Mouse (Mus musculus) midbrain, embryonic 14.5 days (tissue): ENCODE results near the gene Atp5g3. TPM values are rescaled to one million over a fixed set of nuclear protein-coding genes. Genes with fewer than 3 reads are reported as not detected.
A peak's percentile ranks its signal among the peaks of the same experiment; 100 is the strongest.

ENCODE experiments used
- ATAC-seq: fragments of 200-750 bp; cut with Nextera tagmentation; 2 replicates; pipeline ENCODE4 v1.8.0; 2017; ENCODE audit warnings: moderate number of reproducible peaks, moderate library complexity; ENCODE audit not compliant: low FRiP score, low TSS enrichment
- DNase-seq: peaks from one replicate; pipeline ENCODE4 v3.0.0-alpha.2; 2015
- H3K27ac ChIP-seq: fragments of 300-500 bp; sonication (generic); replicated peaks from 2 replicates; pipeline ENCODE4 v1.5.1; 2014; ENCODE audit warnings: mild to moderate bottlenecking, low read depth, low read length, moderate library complexity
- H3K27me3 ChIP-seq: fragments of 300-500 bp; sonication (generic); 2 replicates; pipeline ENCODE4 v1.6.1; 2014; ENCODE audit warnings: low read length, control low read depth, mixed read lengths; ENCODE audit not compliant: control insufficient read depth, insufficient read depth
- H3K36me3 ChIP-seq: fragments of 300-500 bp; sonication (generic); 2 replicates; pipeline ENCODE4 v1.6.1; 2014; ENCODE audit warnings: low read length, control low read depth; ENCODE audit not compliant: control insufficient read depth, insufficient read depth
- H3K4me1 ChIP-seq: fragments of 300-500 bp; sonication (generic); 2 replicates; pipeline ENCODE4 v1.6.1; 2014; ENCODE audit warnings: mild to moderate bottlenecking, antibody characterized with exemption, low read length, control low read depth; ENCODE audit not compliant: control insufficient read depth, insufficient read depth
- H3K4me2 ChIP-seq: fragments of 300-500 bp; sonication (generic); 2 replicates; pipeline ENCODE4 v1.6.1; 2014; ENCODE audit warnings: mild to moderate bottlenecking, low read length, moderate library complexity
- H3K4me3 ChIP-seq: fragments of 300-500 bp; sonication (generic); replicated peaks from 2 replicates; pipeline ENCODE4 v1.5.1; 2014; ENCODE audit warnings: low read depth, low read length
- H3K9ac ChIP-seq: fragments of 300-500 bp; sonication (generic); replicated peaks from 2 replicates; pipeline ENCODE4 v1.6.1; 2014; ENCODE audit warnings: mild to moderate bottlenecking, low read length, moderate library complexity
- H3K9me3 ChIP-seq: fragments of 300-500 bp; sonication (generic); 2 replicates; pipeline ENCODE4 v1.6.1; 2016; ENCODE audit warnings: low read length, control low read depth, mixed read lengths; ENCODE audit not compliant: control insufficient read depth
- WGBS: fragments of 180-500 bp; shearing (Covaris S2); extraction: QIAGEN DNeasy Blood & Tissue Kit; methylation state at CpG from one replicate; pipeline ENCODE4 v1.1.7; 2014; 5-methylcytosine and 5-hydroxymethylcytosine counted together
- polyA plus RNA-seq: library from polyadenylated mRNA; unstranded; fragments of >200 nt; fragmentation: Nextera tagmentation; extraction: Ambion mirVana; gene quantifications from 2 replicates; pipeline ENCODE4 v1.2.1, GENCODE M21; 2014

The Atp5g3 gene
- polyA plus RNA-seq, 1 experiment from 2014 or later, result 1,023 TPM

DNA sequence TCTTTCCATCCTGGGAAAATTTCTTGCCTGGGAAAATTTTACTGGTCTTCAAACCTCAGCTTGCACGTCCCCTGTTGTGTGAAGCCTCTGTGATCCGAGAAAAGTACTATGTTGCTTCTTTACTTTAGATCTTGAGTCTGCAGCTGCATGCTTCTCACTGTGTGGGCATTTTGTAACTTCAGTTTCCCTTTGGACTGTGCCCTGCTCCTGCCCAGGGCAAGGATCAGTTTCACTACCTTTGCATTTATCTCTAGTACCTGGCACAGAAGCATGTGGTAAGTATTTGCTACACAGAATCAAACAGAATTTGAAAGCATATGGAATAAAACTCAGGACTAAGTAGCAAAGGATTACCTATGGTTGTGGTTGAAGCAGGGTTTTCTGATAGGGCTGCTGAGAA lies 27.8 kb upstream of the Atp5g3 start:
- H3K4me2 ChIP-seq, result no peak overlapping the region
- no peak overlapping the region for H3K27ac ChIP-seq
- H3K9ac ChIP-seq, result no peak overlapping the region
- no peak for ATAC-seq
- no peak for DNase-seq
- H3K9me3 ChIP-seq, result no peaks in the 10 kb centered on the region
- WGBS, result 85% methylated on average over 2 of the region's 2 CpGs
- no peaks in the 10 kb centered on the region for H3K4me1 ChIP-seq
- no peak overlapping the region for H3K4me3 ChIP-seq
- H3K27me3 ChIP-seq, result no peaks in the 10 kb centered on the region
- H3K36me3 ChIP-seq, result no peaks in the 10 kb centered on the region

DNA sequence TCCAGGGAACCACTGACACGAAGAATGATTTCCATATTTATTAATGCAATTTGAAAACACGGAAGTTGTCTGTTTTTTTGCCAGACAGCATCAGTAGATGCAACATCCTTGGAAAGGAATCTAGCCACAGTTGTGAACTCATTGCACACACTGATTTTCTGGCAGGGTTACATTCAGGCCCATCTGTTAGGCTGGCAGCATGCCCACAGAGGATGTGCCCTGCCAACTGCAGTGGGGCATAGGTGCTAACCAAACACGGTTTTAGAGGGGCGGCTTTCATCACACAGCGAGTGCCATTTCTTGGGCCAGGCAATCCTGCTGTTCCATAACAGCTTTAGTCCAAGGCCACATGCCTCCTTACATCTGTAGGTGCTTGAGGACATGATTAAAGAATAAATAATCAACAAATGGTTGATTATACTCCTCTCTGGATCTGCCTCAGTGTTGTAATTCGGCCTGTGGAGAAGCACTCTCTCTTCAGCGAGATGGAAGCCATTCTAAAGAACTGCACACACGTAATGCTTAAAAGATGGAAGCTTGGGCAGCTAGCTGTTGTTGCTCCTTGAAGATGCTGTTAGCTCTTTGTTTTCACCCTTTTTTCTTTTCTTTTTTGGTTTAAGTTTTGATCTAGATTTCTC lies 21.7 kb upstream of the Atp5g3 start:
- Histone ChIP-seq H3K36me3 (no peaks in the 10 kb centered on the region), H3K4me2 (no peak overlapping the region), H3K9ac (no peak overlapping the region), H3K27ac (no peak overlapping the region), H3K4me1 (no peaks in the 10 kb centered on the region), H3K9me3 (no peaks in the 10 kb centered on the region), H3K4me3 (no peak overlapping the region), H3K27me3 (no peaks in the 10 kb centered on the region)
- DNase-seq (peak; percentile 69), ATAC-seq (no peak)
- WGBS, result 78% methylated on average over 8 of the region's 8 CpGs

DNA sequence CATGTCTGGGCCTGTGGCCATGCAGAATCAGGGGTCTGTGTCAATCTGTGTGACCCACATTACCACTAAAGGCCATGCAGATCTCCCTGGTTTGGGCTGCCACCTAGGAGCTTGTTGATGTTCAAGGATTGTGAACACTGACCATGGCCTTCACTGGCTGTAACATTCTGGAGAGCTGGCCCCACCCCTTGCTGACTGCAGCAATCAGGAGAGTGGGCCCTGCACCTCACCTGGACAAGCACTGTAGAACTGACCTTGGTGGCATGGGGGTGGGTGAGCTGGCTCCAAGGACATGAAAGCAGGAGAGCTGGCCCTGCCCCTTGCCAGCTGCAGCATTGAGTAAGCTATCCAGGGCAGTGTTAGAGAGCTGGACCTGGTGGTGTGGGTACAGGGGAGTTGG lies 16.6 kb upstream of the Atp5g3 start:
- no peak overlapping the region for H3K4me2 ChIP-seq
- no peaks in the 10 kb centered on the region for H3K36me3 ChIP-seq
- H3K9ac ChIP-seq, result no peak overlapping the region
- no peak overlapping the region for H3K4me3 ChIP-seq
- no peaks in the 10 kb centered on the region for H3K9me3 ChIP-seq
- H3K27me3 ChIP-seq, result no peaks in the 10 kb centered on the region
- no peaks in the 10 kb centered on the region for H3K4me1 ChIP-seq
- H3K27ac ChIP-seq, result no peak overlapping the region
- ATAC-seq (no peak), DNase-seq (no peak)

GRCm38 (mm10) chr2:73925539-73925938 lies 14.4 kb upstream of the Atp5g3 start:
- 79% methylated on average over 3 of the region's 3 CpGs for WGBS
- Histone ChIP-seq H3K4me1 (no peaks in the 10 kb centered on the region), H3K4me2 (no peak overlapping the region), H3K27ac (no peak overlapping the region), H3K36me3 (no peaks in the 10 kb centered on the region), H3K4me3 (no peak overlapping the region), H3K27me3 (no peaks in the 10 kb centered on the region), H3K9ac (no peak overlapping the region), H3K9me3 (no peaks in the 10 kb centered on the region)
- DNase-seq, result peak; percentile 13
- ATAC-seq, result no peak

GRCm38 (mm10) chr2:73925089-73925488 lies 14.0 kb upstream of the Atp5g3 start:
- WGBS, result 19% methylated on average over 5 of the region's 5 CpGs
- Histone ChIP-seq H3K9me3 (no peaks in the 10 kb centered on the region), H3K36me3 (no peaks in the 10 kb centered on the region), H3K4me2 (no peak overlapping the region), H3K27ac (no peak overlapping the region), H3K27me3 (no peaks in the 10 kb centered on the region), H3K4me3 (no peak overlapping the region), H3K4me1 (no peaks in the 10 kb centered on the region), H3K9ac (no peak overlapping the region)
- peak; percentile 94 for DNase-seq
- ATAC-seq, result peak; percentile 58

- H3K4me1 ChIP-seq, result no peaks in the 10 kb centered on the region
- no peaks in the 10 kb centered on the region for H3K36me3 ChIP-seq
- ATAC-seq (no peak), DNase-seq (no peak)
- no peak overlapping the region for H3K4me3 ChIP-seq
- H3K4me2 ChIP-seq, result no peak overlapping the region
- no peaks in the 10 kb centered on the region for H3K9me3 ChIP-seq
- no peak overlapping the region for H3K9ac ChIP-seq
- no peaks in the 10 kb centered on the region for H3K27me3 ChIP-seq
- H3K27ac ChIP-seq, result no peak overlapping the region
- 76% methylated on average over 7 of the region's 7 CpGs for WGBS
Observed at GRCm38 (mm10) chr2:73919642-73920041, 8.5 kb upstream of the Atp5g3 start.

- H3K27ac ChIP-seq, result no peak overlapping the region
- H3K9me3 ChIP-seq, result no peaks in the 10 kb centered on the region
- no peaks in the 10 kb centered on the region for H3K27me3 ChIP-seq
- WGBS, result 86% methylated on average over 3 of the region's 3 CpGs
- H3K4me1 ChIP-seq, result peaks cover 12% of the 10 kb centered on the region
- H3K9ac ChIP-seq, result no peak overlapping the region
- ATAC-seq (no peak), DNase-seq (no peak)
- peaks cover 24% of the 10 kb centered on the region for H3K36me3 ChIP-seq
- no peak overlapping the region for H3K4me2 ChIP-seq
- H3K4me3 ChIP-seq, result no peak overlapping the region
Observed at GRCm38 (mm10) chr2:73912264-73912663, 1.1 kb upstream of the Atp5g3 start.

DNA sequence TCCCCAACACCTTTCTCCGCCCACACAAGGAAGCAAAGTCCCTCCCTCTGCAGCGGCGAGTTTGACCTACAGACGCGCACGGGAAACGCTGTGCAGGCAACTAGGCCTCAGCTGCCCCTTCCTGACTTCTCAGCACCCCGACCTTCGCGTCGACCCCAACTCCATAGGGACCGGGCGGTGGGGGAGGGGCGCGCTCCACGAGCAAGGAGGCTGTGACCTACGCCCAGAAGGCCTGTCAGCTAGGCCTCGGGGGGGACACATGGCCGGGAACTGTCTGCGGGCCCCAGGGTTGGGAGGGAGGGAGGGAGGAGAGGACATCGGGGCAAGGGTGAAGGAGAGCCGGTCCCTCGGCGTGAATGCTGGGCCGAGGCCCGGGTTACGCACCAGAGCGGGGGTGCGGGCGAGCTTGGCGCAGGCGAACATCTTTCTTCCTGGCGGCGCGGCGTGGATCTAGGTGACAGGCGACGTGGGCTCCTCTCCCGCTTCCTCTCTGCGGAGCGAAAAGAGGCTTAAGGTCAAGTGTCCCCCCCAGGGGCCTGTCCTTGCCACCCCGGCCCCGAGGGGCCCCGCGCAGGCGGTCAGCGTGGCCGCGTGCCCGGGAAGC lies 453 bp downstream of the Atp5g3 start:
- Histone ChIP-seq H3K9me3 (no peaks in the 10 kb centered on the region), H3K36me3 (peaks cover 33% of the 10 kb centered on the region), H3K4me1 (peaks cover 12% of the 10 kb centered on the region), H3K27ac (peak overlapping the region; percentile 91), H3K9ac (peak overlapping the region; percentile 99), H3K27me3 (no peaks in the 10 kb centered on the region), H3K4me3 (peak overlapping the region; percentile 98), H3K4me2 (peak overlapping the region; percentile 85)
- 1% methylated on average over 45 of the region's 50 CpGs for WGBS
- ATAC-seq, result peak; percentile 59
- peak; percentile 53 for DNase-seq

DNA sequence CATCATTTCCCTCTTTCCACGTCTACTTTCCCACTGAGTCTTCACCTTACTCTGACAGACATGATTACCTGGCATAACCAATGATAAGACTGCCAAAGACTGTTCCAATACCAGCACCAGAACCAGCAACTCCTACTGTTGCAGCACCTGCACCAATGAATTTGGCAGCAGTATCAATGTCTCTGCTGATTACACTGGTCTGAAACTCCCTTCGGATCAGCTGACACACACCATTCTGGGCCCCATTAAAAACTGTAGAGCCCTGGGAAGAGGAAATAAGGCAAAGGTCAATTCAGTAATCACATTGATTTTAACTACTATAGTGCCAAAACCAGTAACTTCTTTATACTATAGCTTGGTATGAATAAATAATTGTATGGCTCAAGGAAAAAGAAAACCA lies 2.0 kb downstream of the Atp5g3 start:
- no peak for ATAC-seq
- 95% methylated on average over 2 of the region's 2 CpGs for WGBS

More for the DNA sequence above, 2.0 kb downstream of the Atp5g3 start:
- DNase-seq, result no peak
- H3K9me3 ChIP-seq, result no peaks in the 10 kb centered on the region
- no peak overlapping the region for H3K4me3 ChIP-seq
- no peak overlapping the region for H3K4me2 ChIP-seq
- H3K27me3 ChIP-seq, result no peaks in the 10 kb centered on the region
- no peak overlapping the region for H3K27ac ChIP-seq
- peaks cover 33% of the 10 kb centered on the region for H3K36me3 ChIP-seq
- no peak overlapping the region for H3K9ac ChIP-seq
- H3K4me1 ChIP-seq, result peaks cover 12% of the 10 kb centered on the region
